Mouse (Mus musculus) limb, embryonic 14.5 days (tissue): Measurements from ENCODE around the gene Oas1c. TPM values are rescaled to one million over a fixed set of nuclear protein-coding genes. Genes with fewer than 3 reads are reported as not detected.

Experiments used
- ATAC-seq: fragments of 200-750 bp; cut with Nextera tagmentation; 2 replicates; pipeline ENCODE4 v1.8.0; 2017; ENCODE audit warnings: low read depth, moderate number of reproducible peaks, moderate TSS enrichment; ENCODE audit not compliant: low FRiP score
- DNase-seq: peaks from one replicate; pipeline ENCODE4 v3.0.0-alpha.2; 2015; ENCODE audit warnings: low spot score
- H3K27ac ChIP-seq: fragments of 300-500 bp; sonication (generic); replicated peaks from 2 replicates; pipeline ENCODE4 v1.5.1; 2014; ENCODE audit warnings: low read depth, mild to moderate bottlenecking, low read length, moderate library complexity, mixed read lengths
- H3K27me3 ChIP-seq: fragments of 300-500 bp; sonication (generic); 2 replicates; pipeline ENCODE4 v1.6.1; 2014; ENCODE audit warnings: low read length, mixed read lengths; ENCODE audit not compliant: control insufficient read depth, insufficient read depth
- H3K36me3 ChIP-seq: fragments of 300-500 bp; sonication (generic); 2 replicates; pipeline ENCODE4 v1.6.1; 2014; ENCODE audit warnings: mild to moderate bottlenecking, low read length, moderate library complexity, mixed read lengths; ENCODE audit not compliant: control insufficient read depth, insufficient read depth
- H3K4me1 ChIP-seq: fragments of 300-500 bp; sonication (generic); 2 replicates; pipeline ENCODE4 v1.6.1; 2014; ENCODE audit warnings: antibody characterized with exemption, low read length, mixed read lengths; ENCODE audit not compliant: control insufficient read depth, insufficient read depth
- H3K4me2 ChIP-seq: fragments of 300-500 bp; sonication (generic); replicated peaks from 2 replicates; pipeline ENCODE4 v1.6.1; 2014; ENCODE audit warnings: low read depth, mild to moderate bottlenecking, low read length, moderate library complexity; ENCODE audit not compliant: severe bottlenecking
- H3K4me3 ChIP-seq: fragments of 300-500 bp; sonication (generic); replicated peaks from 2 replicates; pipeline ENCODE4 v1.5.1; 2014; ENCODE audit warnings: low read length
- H3K9ac ChIP-seq: fragments of 300-500 bp; sonication (generic); 2 replicates; pipeline ENCODE4 v1.6.1; 2014; ENCODE audit warnings: mild to moderate bottlenecking, low read depth, low read length, moderate library complexity; ENCODE audit not compliant: severe bottlenecking
- H3K9me3 ChIP-seq: fragments of 300-500 bp; sonication (generic); 2 replicates; pipeline ENCODE4 v1.6.1; 2016; ENCODE audit warnings: low read length; ENCODE audit not compliant: control insufficient read depth
- POLR2A ChIP-seq: fragments of 200-500 bp; IDR thresholded peaks from 2 replicates; pipeline ENCODE4 v1.8.0; 2012; ENCODE audit warnings: inconsistent platforms, mild to moderate bottlenecking, moderate library complexity, borderline replicate concordance; ENCODE audit not compliant: insufficient read depth, insufficient read length; ENCODE audit errors: extremely low read depth
- whole genome bisulfite sequencing: fragments of 180-500 bp; shearing (Covaris S2); extraction: QIAGEN DNeasy Blood & Tissue Kit; methylation state at CpG from one replicate; pipeline ENCODE4 v1.1.7; 2014; 5-methylcytosine and 5-hydroxymethylcytosine counted together
- polyA plus RNA-seq, 2 experiments: library from polyadenylated mRNA; depleted of rRNA in 1 of 2; stranded (reverse) in 1 of 2; unstranded in 1 of 2; fragments of >200 nt; fragmentation: Nextera tagmentation in 1 of 2; extraction: Ambion mirVana in 1 of 2; gene quantifications; 2 replicates each; pipeline versions ENCODE4 v1.2.1 to v1.2.3; 2012 to 2014

Oas1c gene
- polyA plus RNA-seq, 2 experiments = 0.10 to 0.58 TPM

- WGBS = 77% methylated on average over 9 of the region's 9 CpGs
- H3K9ac ChIP-seq = no peak within 1 kb of the TSS
- DNase-seq (no peak), ATAC-seq (no peak)
- no peaks in the 10 kb centered on the region for H3K9me3 ChIP-seq
- H3K4me1 ChIP-seq = no peaks in the 10 kb centered on the region
- no peaks in the 10 kb centered on the region for H3K36me3 ChIP-seq
- TF ChIP-seq POLR2A = no peak
- H3K27ac ChIP-seq = no peak within 1 kb of the TSS
- no peak within 1 kb of the TSS for H3K4me3 ChIP-seq
- no peak within 1 kb of the TSS for H3K4me2 ChIP-seq
- H3K27me3 ChIP-seq = no peaks in the 10 kb centered on the region
These were observed 34.8 kb downstream of the Oas1c start, which contains the start of gene Oas3 for GRCm38 (mm10) chr5:120777478-120777877. TSS of gene Oas3 (minus strand) at chr5:120777661.

DNA sequence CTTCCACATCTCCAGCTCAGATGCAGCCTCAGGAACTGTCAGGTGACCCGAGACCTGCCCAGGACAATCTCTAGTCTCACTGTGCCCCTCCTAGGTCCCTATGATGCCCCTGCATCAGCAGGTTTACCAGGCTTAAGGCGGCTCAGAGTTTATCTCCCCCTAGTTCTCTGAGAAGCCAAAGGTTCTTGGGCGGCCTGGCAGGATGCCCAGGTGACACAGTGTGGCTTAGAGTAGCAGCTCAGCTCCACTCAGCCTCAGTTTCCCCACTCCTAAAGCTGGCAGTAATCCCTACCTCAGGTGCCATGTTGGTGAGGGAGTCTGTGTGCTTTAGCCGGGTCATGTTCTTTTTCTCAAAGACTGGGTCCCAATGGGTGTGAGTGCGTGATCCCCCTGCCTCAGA, 35.5 kb downstream of the Oas1c start:
- no peak overlapping the region for H3K9ac ChIP-seq
- WGBS = 82% methylated on average over 5 of the region's 5 CpGs

DNA sequence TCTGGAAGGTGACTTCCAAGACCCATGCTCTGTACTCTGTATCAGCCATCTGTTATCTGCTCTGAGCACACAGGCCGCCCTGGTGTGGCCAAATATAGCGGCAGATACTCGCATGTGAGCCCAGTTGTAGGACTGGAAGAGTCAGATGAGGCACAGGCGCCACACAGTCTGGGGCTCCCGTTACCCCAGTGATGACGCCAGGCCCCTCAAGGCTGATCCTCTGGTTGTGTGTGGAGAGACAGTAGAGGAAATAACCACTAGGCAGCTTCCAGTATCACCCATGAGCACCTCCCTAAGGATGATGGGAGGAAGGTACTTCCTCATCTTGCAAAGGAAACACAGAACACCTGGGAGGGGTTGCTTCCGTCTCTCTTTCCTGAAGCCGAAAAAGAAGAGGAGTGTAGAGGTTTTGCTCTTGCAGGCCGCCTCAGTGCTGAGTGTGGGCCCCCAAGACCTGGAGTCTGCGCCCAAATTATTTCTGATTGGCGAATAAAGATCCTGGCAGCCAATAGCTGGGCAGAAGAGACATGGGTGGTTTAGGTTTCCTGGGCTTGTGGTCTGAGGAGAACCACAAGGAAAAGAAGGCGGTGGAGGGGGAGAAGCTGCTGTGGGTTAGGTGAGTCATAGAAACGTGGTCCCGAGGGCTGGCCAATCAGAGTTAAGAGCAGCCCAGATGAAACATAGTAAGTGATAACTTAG, 36.9 kb downstream of the Oas1c start:
- Histone ChIP-seq H3K9me3 (no peaks in the 10 kb centered on the region), H3K4me2 (no peak overlapping the region), H3K4me3 (no peak overlapping the region), H3K9ac (no peak overlapping the region), H3K4me1 (no peaks in the 10 kb centered on the region), H3K27ac (no peak overlapping the region), H3K27me3 (no peaks in the 10 kb centered on the region), H3K36me3 (no peaks in the 10 kb centered on the region)
- no peak for TF ChIP-seq POLR2A
- WGBS = 75% methylated on average over 14 of the region's 14 CpGs
- ATAC-seq (no peak), DNase-seq (no peak)

More for the DNA sequence above, 35.5 kb downstream of the Oas1c start:
- DNase-seq = no peak
- Histone ChIP-seq H3K4me3 (no peak overlapping the region), H3K27me3 (no peaks in the 10 kb centered on the region), H3K9me3 (no peaks in the 10 kb centered on the region), H3K36me3 (no peaks in the 10 kb centered on the region), H3K4me1 (no peaks in the 10 kb centered on the region), H3K27ac (no peak overlapping the region), H3K4me2 (no peak overlapping the region)
- no peak for TF ChIP-seq POLR2A
- no peak for ATAC-seq

GRCm38 (mm10) chr5:120769396-120769795, 42.9 kb downstream of the Oas1c start:
- H3K9me3 ChIP-seq = no peaks in the 10 kb centered on the region
- ATAC-seq (no peak), DNase-seq (no peak)
- no peak for TF ChIP-seq POLR2A
- no peaks in the 10 kb centered on the region for H3K27me3 ChIP-seq
- H3K4me1 ChIP-seq = no peaks in the 10 kb centered on the region
- H3K36me3 ChIP-seq = no peaks in the 10 kb centered on the region
- no peak overlapping the region for H3K4me2 ChIP-seq
- no peak overlapping the region for H3K27ac ChIP-seq
- 57% methylated on average over 3 of the region's 3 CpGs for WGBS
- H3K4me3 ChIP-seq = no peak overlapping the region
- H3K9ac ChIP-seq = no peak overlapping the region

DNA sequence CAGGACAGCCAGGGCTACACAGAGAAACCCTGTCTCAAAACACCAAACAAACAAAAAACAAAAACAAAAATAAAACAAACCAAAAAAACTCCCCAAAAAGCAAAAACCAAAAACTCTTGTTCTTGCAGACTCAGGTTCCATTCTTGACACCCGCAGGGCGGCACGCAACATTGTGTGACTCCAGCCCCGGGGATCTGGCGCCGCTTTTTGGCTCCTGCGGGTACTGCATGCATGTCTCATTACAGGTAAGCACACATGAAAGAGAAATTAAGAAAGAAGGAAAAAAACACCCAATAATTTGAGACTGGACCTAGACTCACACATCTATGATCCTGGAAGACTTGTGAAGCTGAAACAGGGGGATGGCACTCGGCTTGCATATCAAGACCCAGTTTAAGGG, 47.3 kb downstream of the Oas1c start:
- Histone ChIP-seq H3K9me3 (no peaks in the 10 kb centered on the region), H3K4me2 (no peak overlapping the region), H3K9ac (no peak overlapping the region), H3K4me3 (no peak overlapping the region), H3K27me3 (no peaks in the 10 kb centered on the region), H3K36me3 (no peaks in the 10 kb centered on the region), H3K4me1 (no peaks in the 10 kb centered on the region), H3K27ac (no peak overlapping the region)
- TF ChIP-seq POLR2A = no peak
- DNase-seq (no peak), ATAC-seq (no peak)
- 70% methylated on average over 8 of the region's 8 CpGs for WGBS

DNA sequence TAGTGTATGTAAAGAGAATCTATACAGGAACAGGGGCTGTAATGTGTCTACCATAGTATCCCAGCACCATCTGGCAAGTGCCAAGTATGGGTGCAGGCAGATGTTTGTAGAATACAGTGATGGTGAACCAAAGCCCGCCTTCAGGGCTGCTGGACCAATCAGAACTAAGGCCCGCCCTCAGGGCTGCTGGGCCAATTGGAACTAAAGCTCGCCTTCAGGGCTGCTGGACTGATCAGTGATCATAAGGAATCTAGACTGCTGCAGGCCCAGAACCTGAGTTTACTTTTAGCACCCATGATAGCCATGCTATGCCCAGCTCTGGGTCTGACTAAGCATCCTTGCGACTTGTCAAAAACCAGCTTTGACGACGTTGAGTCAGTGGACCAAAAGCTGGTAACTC, 50.4 kb downstream of the Oas1c start:
- peak; percentile 53; the same call in 1 of the 2 replicates for ATAC-seq

More for the DNA sequence above, 50.4 kb downstream of the Oas1c start:
- Histone ChIP-seq H3K27me3 (no peaks in the 10 kb centered on the region), H3K36me3 (no peaks in the 10 kb centered on the region), H3K27ac (no peak overlapping the region), H3K9ac (no peak overlapping the region), H3K4me2 (no peak overlapping the region), H3K4me3 (no peak overlapping the region), H3K9me3 (no peaks in the 10 kb centered on the region), H3K4me1 (no peaks in the 10 kb centered on the region)
- 21% methylated on average over 6 of the region's 6 CpGs for WGBS
- DNase-seq = peak; percentile 29
- TF ChIP-seq POLR2A = no peak
